Mouse (Mus musculus) urinary bladder, postnatal 36 days (tissue): ENCODE measurements around the gene Vgf.

Experiments used
- DNase-seq, 2 experiments: peaks; one replicate each; pipeline ENCODE4 v3.0.0; 2022; ENCODE audit warnings: low spot score in 2 of 2, mixed read lengths in 1 of 2

Gene Vgf

DNA sequence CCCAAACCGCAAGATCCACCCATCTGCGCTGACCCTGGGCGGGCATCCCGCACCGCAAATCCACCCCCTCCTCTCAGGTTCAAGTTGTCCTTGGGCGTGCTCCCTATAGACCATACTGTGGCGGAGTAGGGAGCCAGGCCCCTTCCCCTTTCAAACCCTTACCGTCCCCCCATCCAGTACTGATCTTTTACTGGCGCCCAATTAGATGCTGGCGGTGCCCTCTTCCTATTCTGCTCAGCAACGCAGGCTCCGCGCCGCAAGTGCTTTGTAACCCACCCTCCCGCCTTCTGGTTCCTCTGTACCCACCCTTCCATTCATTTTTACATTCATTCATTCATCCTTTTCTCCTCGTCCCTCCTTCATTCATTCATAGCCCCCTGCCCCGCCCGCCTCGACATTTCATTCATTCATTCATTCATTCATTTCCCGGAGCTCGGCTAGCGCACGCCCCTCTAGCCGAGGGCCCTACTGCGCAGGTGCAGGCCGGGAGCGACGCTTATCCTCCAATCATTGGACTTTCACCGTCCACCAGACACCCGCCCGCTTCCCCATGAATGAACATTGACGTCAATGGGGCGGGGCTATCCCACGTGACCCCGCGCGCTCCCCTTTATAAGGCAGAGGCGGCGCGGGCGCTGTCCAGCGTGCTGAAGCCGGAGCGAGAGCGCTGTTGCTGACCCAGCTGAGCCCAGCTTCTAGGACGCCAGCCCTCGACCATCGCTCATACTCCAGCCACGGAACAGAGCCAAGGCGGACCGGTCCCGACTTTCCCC lies 3.6 kb downstream of the Vgf start:
- DNase-seq: peak; percentile 90 to 93

DNA sequence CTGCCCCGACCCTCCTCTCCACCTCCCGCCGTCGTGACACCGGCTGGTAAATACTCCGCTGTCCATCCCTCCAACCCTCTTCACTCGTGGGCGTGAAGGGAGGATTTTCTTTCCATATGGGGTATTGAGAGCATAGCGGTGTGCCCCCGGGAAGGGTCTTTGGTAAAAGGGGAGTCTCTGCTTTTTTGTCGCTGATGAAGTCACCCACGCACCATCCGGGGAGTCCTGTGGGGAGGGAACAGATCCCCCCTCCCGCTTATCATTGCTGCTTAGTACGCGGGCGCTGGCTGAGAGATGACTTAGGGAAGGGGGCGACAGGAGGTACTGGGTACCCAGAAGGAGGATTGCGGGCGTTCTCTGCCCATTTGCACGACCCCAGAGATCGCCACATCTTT lies 4.2 kb downstream of the Vgf start:
- DNase-seq: no peak

DNA sequence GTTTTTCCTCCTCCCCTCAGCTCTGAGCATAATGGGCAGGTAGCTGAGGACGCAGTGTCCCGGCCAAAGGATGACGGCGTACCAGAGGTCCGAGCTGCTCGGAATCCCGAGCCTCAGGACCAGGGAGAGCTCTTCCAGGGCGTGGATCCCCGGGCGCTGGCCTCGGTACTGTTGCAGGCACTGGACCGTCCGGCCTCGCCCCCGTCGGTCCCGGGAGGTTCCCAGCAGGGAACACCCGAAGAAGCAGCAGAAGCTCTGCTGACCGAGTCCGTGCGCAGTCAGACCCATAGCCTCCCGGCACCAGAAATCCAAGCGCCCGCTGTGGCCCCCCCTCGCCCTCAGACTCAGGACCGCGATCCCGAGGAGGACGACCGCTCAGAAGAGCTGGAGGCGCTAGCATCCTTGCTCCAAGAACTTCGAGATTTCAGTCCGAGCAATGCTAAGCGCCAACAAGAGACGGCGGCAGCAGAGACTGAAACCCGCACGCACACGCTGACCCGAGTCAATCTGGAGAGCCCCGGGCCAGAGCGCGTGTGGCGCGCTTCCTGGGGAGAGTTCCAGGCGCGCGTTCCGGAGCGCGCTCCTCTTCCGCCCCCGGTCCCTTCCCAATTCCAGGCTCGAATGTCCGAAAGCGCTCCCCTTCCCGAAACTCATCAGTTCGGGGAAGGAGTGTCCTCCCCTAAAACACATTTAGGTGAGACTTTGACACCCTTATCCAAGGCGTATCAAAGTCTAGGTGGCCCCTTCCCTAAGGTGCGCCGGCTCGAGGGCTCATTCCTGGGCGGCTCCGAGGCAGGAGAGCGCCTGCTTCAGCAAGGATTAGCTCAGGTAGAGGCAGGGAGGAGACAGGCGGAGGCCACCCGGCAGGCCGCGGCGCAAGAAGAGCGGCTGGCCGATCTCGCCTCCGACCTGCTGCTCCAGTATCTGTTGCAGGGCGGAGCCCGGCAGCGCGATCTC lies 5.2 kb downstream of the Vgf start:
- DNase-seq: peak in 1 of 2 experiments; percentile 21

- DNase-seq: no peak
Observed at GRCm38 (mm10) chr5:137032033-137032421, 5.8 kb downstream of the Vgf start.

DNA sequence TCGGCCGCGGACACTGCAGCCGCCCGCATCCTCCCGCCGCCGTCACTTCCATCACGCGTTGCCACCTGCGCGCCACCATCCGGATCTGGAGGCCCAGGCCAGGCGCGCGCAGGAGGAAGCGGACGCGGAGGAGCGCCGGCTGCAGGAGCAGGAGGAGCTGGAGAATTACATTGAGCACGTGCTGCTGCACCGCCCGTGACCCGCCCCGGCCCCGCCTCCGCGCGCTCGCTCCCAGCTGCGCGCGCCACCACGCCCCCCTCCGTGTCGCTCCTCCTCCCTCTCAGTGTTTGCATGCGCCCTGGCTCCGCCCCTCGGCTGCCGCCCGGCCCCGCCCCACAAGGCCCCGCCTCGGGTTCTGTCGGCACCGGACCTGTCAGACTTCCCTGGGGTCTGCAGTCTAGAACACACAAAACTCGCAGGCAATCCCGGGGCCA lies 6.5 kb downstream of the Vgf start:
- DNase-seq: peak; percentile 83 to 90

GRCm38 (mm10) chr5:137036211-137036610 lies 10.0 kb downstream of the Vgf start:
- DNase-seq: no peak

- no peak for DNase-seq
Observed at GRCm38 (mm10) chr5:137039453-137039852, 13.3 kb downstream of the Vgf start.

GRCm38 (mm10) chr5:137041442-137041841 lies 15.2 kb downstream of the Vgf start:
- no peak for DNase-seq

GRCm38 (mm10) chr5:137043997-137044396 lies 17.8 kb downstream of the Vgf start:
- no peak for DNase-seq

DNA sequence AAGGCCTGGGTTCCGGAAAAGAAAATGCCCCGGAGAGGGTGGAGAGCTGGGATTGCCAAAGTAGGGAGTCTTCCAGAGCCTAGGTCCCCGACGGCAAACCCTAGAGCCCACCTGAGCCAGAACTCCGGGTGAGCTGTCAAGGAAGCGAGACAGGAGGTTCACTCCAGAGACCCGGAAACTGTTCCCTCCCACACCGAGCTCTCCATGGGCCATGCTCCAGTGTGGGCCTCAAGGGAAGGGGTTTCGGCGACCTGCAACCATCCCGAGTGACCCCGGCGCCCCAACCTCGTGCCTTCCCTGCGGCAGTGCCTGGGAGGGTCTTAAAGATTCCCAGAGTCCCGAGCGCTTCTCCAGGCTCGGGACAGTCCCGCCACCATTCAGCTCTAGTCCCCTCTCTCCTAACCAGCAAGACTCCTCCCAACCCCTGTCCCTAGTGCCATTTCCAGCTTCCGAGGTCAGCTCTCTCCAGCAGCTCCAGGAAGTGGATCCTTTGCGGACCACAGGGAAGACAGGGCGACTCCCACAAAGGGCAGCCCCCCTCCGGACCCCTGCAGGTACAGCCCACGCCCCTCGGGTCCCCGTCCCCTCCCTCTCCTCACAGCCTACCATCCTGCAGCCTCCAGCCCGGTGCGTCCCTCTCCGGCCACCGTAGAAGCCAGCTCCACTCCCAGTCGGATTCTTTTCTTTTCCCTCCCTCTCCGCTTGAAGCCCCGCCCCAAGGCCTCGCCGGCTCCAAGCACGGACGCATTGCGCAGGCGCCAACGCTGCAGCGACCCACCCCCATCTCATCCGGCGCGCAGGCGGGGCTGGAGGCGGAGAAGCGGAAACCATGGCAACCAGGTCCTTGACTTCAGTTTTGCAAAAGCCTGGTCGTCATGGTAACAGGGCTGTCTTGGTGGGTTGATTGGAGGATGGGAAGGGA lies 19.5 kb downstream of the Vgf start, which contains the start of gene Ap1s1:
Ap1s1 (minus strand) TSS at position 734 of the 922 bp plus-strand sequence.
- DNase-seq: peak; percentile 95 to 97

DNA sequence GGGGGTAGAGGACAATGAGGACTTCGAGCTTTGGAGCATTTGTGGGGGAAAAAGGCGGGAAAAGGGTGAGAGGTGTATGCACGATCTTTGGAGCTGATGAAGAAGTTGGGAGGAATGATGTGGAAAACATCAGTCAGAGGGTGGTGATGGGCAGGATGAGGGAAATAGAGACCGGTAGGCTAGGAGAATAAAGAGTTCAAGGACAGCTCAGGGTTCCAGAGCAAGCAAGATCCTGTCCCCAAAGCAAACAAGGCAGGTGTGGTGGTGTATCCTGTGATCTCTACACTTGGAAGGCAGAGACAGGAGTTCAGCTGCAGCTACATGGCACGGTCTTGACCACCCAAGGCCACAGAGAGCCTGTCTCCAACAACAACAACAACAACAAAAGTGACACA lies 20.1 kb downstream of the Vgf start:
- no peak for DNase-seq

DNA sequence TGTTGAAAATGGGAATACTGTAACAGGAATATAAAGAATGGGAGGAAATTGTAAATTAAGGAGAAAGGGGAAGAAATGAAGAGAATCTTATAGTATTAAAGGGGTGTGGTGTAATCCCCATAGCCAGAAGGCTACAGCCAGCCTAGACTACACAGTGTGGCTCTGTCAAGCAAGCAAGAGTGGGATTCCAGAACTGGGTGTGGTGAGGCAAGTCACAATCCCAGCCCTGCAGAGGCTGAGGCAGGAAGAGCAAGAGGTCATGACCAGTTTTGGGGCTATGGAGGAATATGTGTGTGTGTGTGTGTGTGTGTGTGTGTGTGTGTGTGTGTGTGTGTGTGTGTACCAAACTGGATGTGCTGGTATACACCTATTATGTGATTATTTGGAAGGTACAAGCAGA lies 20.8 kb downstream of the Vgf start:
- no peak for DNase-seq

GRCm38 (mm10) chr5:137051125-137051524 lies 24.9 kb downstream of the Vgf start:
- DNase-seq: no peak

- DNase-seq: no peak
Observed at GRCm38 (mm10) chr5:137051914-137052505, 25.8 kb downstream of the Vgf start.

DNA sequence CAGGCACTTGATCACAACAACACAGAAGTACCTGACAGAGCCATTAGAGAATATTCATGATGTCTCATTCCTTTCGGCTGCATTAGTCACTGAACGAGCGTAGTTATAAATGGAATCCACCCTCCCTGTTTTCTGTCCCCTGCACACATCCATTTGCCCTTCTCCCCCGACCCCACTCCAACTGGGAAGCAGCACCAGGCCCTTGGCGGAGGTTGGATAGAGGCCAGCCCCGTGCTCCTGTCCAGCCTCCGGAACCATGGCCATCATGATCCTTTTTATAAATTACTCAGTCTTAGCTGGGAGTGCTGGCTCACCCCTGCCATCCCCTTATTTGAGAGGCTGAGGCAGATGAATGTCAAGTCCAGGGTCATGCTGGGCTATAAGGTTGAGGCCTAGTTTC lies 28.1 kb downstream of the Vgf start:
- no peak for DNase-seq

DNA sequence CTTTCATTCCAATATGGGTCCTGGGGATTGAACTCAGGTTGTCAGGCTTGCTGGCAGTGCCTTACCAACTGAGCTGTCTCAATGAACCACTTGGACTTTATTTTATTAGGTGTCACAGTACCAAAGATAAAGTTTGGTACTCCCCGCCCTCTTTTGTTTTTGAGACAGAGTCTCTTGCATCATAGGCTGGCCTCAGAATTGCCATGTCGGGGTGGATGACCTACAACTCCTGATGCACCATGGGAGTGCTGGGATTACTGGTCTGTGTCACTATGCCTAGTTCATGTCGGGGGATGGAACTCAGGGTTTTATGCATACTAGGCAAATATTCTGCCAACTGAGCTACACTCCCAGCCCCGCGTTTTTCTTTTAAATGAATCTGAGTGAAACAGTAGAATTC lies 28.7 kb downstream of the Vgf start:
- DNase-seq: no peak

GRCm38 (mm10) chr5:137061809-137062481 lies 35.8 kb downstream of the Vgf start:
- peak in 1 of 2 experiments; percentile 48 for DNase-seq

DNA sequence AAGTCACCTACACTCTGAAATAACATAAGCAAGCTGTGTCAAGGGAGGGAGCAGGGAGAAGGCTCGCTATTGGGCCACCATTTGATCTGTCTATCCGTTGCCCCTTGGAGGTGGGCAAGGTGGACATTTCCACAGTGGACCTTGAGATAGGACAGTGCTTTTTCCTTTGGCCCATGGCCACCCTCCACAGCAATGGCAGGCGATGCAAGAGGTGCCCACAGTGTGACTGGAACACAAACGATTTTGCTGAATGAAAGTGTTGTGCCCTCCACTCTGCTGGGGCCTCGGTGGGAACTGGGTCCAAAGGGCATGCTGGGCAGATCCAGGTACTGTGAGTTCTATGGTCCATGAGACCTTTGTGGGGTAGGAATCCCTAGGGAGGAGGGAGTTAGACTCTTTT lies 36.4 kb downstream of the Vgf start:
- no peak for DNase-seq

- DNase-seq: no peak
Observed at GRCm38 (mm10) chr5:137065454-137065853, 39.3 kb downstream of the Vgf start.

DNA sequence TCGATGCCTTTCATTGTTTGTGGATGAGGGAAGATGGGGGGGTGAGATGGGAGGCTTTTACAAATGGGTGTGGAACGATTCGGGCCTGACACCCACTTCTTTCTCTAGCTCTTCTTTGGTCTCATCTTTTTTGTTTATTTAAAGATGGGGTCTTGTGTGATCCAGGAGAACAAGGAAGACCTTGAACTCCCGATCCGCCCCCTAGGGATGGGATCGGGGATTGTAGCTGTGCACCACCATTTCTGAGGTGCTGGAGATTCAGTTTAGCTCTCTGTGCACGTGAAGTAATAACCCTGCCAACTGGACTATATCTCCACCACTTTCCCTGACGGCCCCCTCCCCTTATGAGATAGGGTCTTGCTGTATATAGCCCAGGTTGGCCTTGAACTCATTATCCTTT lies 39.7 kb downstream of the Vgf start:
- DNase-seq: no peak

DNA sequence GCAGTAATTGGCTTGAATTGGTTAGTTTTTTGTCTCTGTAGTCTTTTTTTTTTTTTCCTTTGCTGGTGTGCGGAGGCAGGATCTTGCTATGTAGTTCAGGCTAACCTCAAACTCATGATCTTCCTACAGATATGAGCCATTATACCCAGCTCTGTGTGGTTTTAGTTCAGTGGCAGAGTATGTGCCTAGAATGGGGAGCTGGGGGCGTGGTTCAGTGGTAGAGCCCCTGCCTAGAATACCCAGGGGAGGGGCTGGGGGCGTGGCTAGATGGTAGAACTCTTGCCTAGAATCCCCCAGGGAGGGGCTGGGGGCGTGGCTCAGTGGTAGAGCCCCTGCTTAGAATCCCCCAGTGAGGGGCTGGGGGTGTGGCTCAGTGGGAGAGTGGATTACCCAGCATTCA lies 42.5 kb downstream of the Vgf start:
- DNase-seq: no peak
